Mouse (Mus musculus) common myeloid progenitor, adult 5-6 weeks (primary cell): ENCODE data around the gene Nfic. TPM values are rescaled to one million over a fixed set of nuclear protein-coding genes. Genes with fewer than 3 reads are reported as not detected.

ENCODE experiments used
- ATAC-seq: replicated peaks from 2 replicates; pipeline ENCODE4 v1.8.0; 2016; ENCODE audit warnings: low read depth, mild to moderate bottlenecking, moderate TSS enrichment, inconsistent platforms; ENCODE audit not compliant: poor library complexity, severe bottlenecking
- total RNA-seq: library from RNA; stranded (forward); fragments of 200-1000, 187-1606 nt; gene quantifications from 2 replicates; pipeline ENCODE4 v1.2.3, GENCODE M21; 2017

Gene Nfic
- total RNA-seq, 1 experiment from 2014 or later, result 13.7 TPM

DNA sequence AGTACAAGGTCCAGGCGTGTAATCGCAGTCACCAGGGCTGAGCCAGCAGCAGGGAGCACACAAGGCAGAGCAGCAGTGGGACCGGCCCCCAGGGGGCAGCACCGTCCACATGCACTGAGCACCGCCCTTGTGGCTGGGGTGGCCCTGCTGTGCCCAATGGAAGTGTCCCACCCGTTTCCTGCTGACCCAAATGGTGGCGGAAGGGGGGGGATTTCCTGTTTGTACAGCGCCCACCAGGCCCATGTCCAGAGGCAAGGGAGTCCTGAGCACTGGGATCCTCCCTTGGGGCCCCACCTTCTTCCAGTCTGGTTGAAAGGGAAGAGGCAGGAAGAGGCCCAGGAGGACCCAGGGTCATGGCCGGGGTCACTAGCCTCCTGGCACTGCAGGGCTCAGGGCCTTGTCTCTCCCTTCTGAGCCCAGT lies 46.6 kb downstream of the Nfic start:
- ATAC-seq, result peak; percentile 54

GRCm38 (mm10) chr10:81408424-81408729 lies 47.1 kb downstream of the Nfic start:
- no peak for ATAC-seq

GRCm38 (mm10) chr10:81407539-81408423 lies 47.7 kb downstream of the Nfic start:
- peak; percentile 67 for ATAC-seq

GRCm38 (mm10) chr10:81406504-81407440 lies 48.7 kb downstream of the Nfic start:
- ATAC-seq, result no peak

GRCm38 (mm10) chr10:81405588-81406201 lies 49.7 kb downstream of the Nfic start:
- ATAC-seq, result no peak

GRCm38 (mm10) chr10:81404720-81405119 lies 50.7 kb downstream of the Nfic start:
- peak; percentile 24 for ATAC-seq

- no peak for ATAC-seq
Observed at GRCm38 (mm10) chr10:81404082-81404481, 51.4 kb downstream of the Nfic start.

DNA sequence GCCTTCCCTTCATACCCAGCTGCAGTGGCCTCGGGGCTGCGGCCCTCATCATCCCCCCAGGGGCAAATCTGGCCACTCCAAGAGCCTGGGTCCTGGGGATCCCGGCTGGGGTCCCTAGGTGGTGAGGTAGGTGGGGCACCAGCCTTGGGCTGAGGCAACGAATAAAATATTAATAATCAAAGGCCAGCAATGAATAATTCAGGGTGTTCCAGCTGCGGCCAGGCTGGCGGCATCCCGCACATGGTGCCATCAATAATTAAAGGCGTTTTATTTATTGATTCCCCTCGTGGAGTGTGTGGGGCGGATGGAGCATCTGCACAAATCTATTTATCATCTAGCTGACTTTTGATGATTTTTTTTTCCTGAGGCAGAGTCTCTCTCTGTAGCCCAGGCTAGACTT lies 51.9 kb downstream of the Nfic start:
- ATAC-seq, result no peak

GRCm38 (mm10) chr10:81402227-81402765 lies 53.1 kb downstream of the Nfic start:
- no peak for ATAC-seq

- ATAC-seq, result peak; percentile 14; the same call in 1 of the 2 replicates
Observed at GRCm38 (mm10) chr10:81401521-81402226, 53.8 kb downstream of the Nfic start.

DNA sequence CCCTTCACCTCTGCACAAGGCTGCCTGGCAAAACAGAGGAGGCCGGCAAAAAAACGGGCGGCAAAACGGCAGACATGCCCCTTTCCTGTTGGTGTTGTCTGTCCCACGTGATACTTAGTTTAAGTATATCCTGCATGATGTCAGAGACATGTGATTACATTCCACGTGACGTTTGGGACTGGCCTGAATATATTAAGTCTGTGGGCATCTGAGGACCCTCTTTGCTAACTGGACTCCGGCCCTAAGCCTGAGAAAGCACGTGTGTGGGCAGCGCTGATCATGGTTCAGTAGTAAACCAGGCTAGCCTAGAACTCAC lies 54.3 kb downstream of the Nfic start:
- ATAC-seq, result no peak

GRCm38 (mm10) chr10:81400371-81401204 lies 54.8 kb downstream of the Nfic start:
- ATAC-seq, result no peak

GRCm38 (mm10) chr10:81399798-81400308 lies 55.6 kb downstream of the Nfic start:
- no peak for ATAC-seq

GRCm38 (mm10) chr10:81399296-81399695 lies 56.1 kb downstream of the Nfic start:
- ATAC-seq, result no peak

GRCm38 (mm10) chr10:81396749-81397148 lies 58.7 kb downstream of the Nfic start:
- no peak for ATAC-seq

DNA sequence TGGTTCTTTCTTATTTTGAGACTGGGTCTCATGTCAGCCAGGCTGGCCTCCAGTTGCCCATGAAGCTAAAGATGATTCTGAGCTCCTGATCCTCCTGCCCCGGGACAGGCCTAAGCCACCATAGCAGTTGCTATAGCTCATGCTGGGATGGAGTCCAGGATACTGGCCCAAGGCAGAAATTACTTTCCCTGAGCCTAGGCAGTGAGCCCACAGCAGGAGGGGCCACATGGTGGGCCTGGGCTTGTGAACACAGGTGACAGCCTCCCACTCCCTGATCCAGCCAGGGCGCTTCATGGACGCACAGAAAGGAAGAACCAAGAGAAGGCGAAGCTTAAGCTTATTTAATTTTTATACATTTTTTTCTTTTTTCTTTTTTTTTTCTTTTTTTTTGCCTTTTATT lies 59.6 kb downstream of the Nfic start:
- ATAC-seq, result no peak

DNA sequence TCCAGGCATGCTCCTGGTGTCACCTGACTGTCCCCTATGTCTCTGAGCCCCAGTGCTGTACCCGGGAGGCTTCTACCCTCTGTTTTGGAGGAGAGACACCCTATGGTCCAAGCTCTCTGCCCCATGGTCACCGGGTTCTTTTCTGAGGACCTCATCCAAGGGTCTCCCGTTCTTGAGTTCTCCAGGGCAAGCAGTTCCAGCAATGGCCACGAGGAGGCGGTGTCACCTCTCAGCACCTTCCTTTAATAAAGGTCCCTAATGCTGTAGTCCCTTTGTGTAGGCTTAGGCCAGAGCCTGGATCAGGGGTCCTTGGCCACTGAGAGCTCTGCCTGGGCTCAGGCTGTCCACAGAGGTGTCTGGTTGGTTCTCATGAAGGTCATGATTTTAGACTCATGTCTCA lies 60.3 kb downstream of the Nfic start:
- ATAC-seq, result peak; percentile 56

DNA sequence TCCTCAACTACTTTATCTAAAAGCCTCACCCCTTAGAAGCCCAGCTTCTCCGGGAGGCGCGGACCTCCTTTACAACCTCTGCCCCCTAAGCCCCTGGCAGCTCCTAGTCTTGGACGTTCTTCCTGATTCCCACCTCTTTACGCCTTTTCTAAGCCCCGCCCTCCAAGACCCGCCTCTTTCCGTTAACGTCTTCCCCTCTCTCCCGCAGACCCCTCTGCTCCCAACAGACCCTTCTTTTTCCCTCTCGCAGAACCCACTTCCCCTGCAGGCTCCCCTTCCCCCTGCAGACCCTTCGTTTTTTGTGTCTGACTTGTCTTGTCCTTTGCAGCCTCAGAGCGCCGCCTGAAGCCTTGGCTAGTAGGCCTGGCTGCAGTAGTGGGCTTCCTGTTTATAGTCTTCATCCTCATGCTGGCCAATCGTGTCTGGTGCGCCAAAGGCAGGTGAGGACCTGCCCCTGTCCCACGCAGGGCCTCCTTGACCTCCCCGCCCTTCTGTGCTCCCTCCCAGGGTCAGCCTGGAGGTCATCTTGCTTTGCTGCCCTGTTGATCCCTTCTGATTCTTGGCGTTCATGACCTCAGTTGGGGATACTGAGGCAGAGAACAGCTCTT lies 61.9 kb downstream of the Nfic start:
- ATAC-seq, result peak; percentile 59
